8 mouse cellular contexts compared by ENCODE assay signal in the genomic region with DNA sequence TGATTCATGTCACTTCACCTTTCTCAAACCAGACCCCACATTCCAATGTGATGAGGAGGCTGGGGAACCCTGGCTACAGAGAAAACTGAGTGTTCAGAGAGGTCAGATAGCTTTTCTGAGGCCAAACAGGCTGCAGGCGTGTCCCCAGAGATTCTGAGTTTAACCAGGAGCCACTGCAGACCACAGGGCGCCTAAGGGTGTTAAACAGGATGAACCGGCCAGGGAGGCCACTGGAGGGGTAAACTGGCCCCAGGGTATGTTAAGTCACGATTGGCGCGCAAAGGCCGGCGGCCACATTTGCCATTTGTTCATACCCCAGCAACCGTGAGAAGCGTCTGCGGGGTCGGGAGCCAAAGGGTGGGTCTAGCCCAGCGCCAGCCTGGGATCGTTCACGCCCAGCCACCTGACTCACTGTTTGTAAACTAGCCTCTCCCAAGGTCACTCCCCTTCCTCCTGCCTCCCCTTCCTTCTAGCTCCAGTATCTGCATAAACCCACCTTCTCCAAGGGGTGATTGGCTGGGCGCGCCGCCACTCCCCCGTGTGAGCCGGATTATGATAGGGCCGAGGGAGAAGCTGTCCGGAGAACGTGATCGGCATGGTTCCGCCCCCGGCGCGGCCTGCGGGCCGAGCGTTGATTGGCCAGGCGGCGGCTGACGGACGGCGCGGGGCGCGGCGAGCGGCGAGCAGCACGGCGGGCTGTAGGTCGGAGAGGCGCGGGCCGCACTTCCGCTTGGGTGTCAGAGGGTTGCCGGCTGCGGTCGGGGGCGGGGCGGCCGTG. TPM values are rescaled to one million over a fixed set of nuclear protein-coding genes. Genes with fewer than 3 reads are reported as not detected.
DNase-seq lines count a peak whose midpoint lies in the region; ATAC-seq lines count a peak whose summit lies in the region.

Gene Osbpl2, plus strand, starts transcription at position 646 of the 778 bp plus-strand sequence.

- peak; percentile 99 for ATAC-seq in intestine, embryonic 14.5 days (replicated peaks; ENCODE audit: low FRiP score, low TSS enrichment, low read depth)

- peak within 1 kb of the TSS; percentile 62; the same call in 1 of the 2 replicates for H3K27ac ChIP-seq in intestine, embryonic 14.5 days (ENCODE audit: low read depth)

- DNase-seq in adrenal gland, adult 18-20 months (ENCODE audit: low spot score in 2 of 2): peak; percentile 96 to 97
- DNase-seq in embryo, embryonic 11 days: peak; percentile 98
- DNase-seq in gastrocnemius, postnatal 25 days: peak; percentile 100
- DNase-seq in intestine, embryonic 14.5 days (ENCODE audit: low spot score): peak; percentile 98
- peak; percentile 99 for DNase-seq in left cerebral cortex, postnatal 14 days (ENCODE audit: low spot score in 2 of 2)
- peak; percentile 99 for DNase-seq in mesoderm, embryonic 11.5 days (ENCODE audit: low read depth, low spot score)
- peak; percentile 100 for DNase-seq in right cerebral cortex, postnatal 36 days (ENCODE audit: low spot score in 2 of 2)
- DNase-seq in yolk sac, embryonic 10.5 days (ENCODE audit: low spot score): peak; percentile 100

- H3K36me3 ChIP-seq in intestine, embryonic 14.5 days (ENCODE audit: control insufficient read depth, insufficient read depth, low read length): 0 out of 2 replicates have a peak, but pooled peaks cover 3% of the 10 kb centered on the region

- H3K9me3 ChIP-seq in intestine, embryonic 14.5 days (ENCODE audit: control insufficient read depth, low read length): no peaks in the 10 kb centered on the region

- H3K9ac ChIP-seq in intestine, embryonic 14.5 days (ENCODE audit: low read length): peak within 1 kb of the TSS; percentile 85

- under 1% methylated on average over 55 of the region's 55 CpGs for WGBS in intestine, embryonic 14.5 days

- H3K4me2 ChIP-seq in intestine, embryonic 14.5 days (ENCODE audit: low read length): peak within 1 kb of the TSS; percentile 93

- H3K27me3 ChIP-seq in intestine, embryonic 14.5 days (replicated peaks; ENCODE audit: control insufficient read depth, insufficient read depth, low read length): no peaks in the 10 kb centered on the region

- peaks cover 17% of the 10 kb centered on the region for H3K4me1 ChIP-seq in intestine, embryonic 14.5 days (replicated peaks; ENCODE audit: control insufficient read depth, insufficient read depth, low read length)

- peak within 1 kb of the TSS; percentile 85 for H3K4me3 ChIP-seq in intestine, embryonic 14.5 days (ENCODE audit: low read depth, low read length)

- intact Hi-C loops in left cerebral cortex, postnatal 14 days (cut with DNase I): loop anchor here (5.0 kb wide), 1 partner anchor 47 kb away; the partner anchor contains the start of gene Mtg2

RNA-seq across cellular contexts. Expression of gene Osbpl2, which starts in this region (rescaled TPM):
- total RNA-seq in adrenal gland, adult 18-20 months (2021): 10 to 100 TPM; 36.9 to 37.5 TPM
- 10 to 100 TPM; 15.4 to 16.0 TPM for total RNA-seq in gastrocnemius, postnatal 25 days (2021)
- polyA plus RNA-seq in intestine, embryonic 14.5 days (2014; fragmentation: Nextera tagmentation; extraction: Ambion mirVana): 31.2 and 31.4 TPM in 2 replicates
- total RNA-seq in left cerebral cortex, postnatal 14 days (2021): 10 to 100 TPM; 51.4 to 52.8 TPM

Comparison
In these comparisons a context has a peak if more than half of its experiments do, and no peak if none do; other contexts are left out.
1. Peak in every context shown above with its lines: DNase-seq, ATAC-seq, H3K4me3 ChIP-seq and H3K27ac ChIP-seq.